Mouse (Mus musculus) midbrain, embryonic 13.5 days (tissue): ENCODE results near the gene 1700086D15Rik. TPM values are rescaled to one million over a fixed set of nuclear protein-coding genes. Genes with fewer than 3 reads are reported as not detected.
A peak's percentile ranks its signal among the peaks of the same experiment; 100 is the strongest.

Experiments
- ATAC-seq: fragments of 200-750 bp; cut with Nextera tagmentation; 2 replicates; pipeline ENCODE4 v1.8.0; 2017; ENCODE audit warnings: mild to moderate bottlenecking, moderate TSS enrichment, moderate library complexity
- H3K27ac ChIP-seq: fragments of 300-500 bp; sonication (generic); 2 replicates; pipeline ENCODE4 v1.5.1; 2015; ENCODE audit warnings: inconsistent platforms, mild to moderate bottlenecking, moderate library complexity
- H3K27me3 ChIP-seq: fragments of 300-500 bp; sonication (generic); 2 replicates; pipeline ENCODE4 v1.6.1; 2015; ENCODE audit warnings: mild to moderate bottlenecking, inconsistent platforms
- H3K36me3 ChIP-seq: fragments of 300-500 bp; sonication (generic); 2 replicates; pipeline ENCODE4 v1.6.1; 2015; ENCODE audit warnings: mild to moderate bottlenecking, inconsistent platforms
- H3K4me1 ChIP-seq: fragments of 300-500 bp; sonication (generic); replicated peaks from 2 replicates; pipeline ENCODE4 v1.6.1; 2015; ENCODE audit warnings: inconsistent platforms
- H3K4me2 ChIP-seq: fragments of 300-500 bp; sonication (generic); replicated peaks from 2 replicates; pipeline ENCODE4 v1.6.1; 2015; ENCODE audit warnings: moderate library complexity, mild to moderate bottlenecking, inconsistent platforms
- H3K4me3 ChIP-seq: fragments of 300-500 bp; sonication (generic); replicated peaks from 2 replicates; pipeline ENCODE4 v1.5.1; 2015; ENCODE audit warnings: mild to moderate bottlenecking, inconsistent platforms
- H3K9ac ChIP-seq: fragments of 300-500 bp; sonication (generic); replicated peaks from 2 replicates; pipeline ENCODE4 v1.6.1; 2015; ENCODE audit warnings: mild to moderate bottlenecking, inconsistent platforms
- H3K9me3 ChIP-seq: fragments of 300-500 bp; sonication (generic); 2 replicates; pipeline ENCODE4 v1.6.1; 2016; ENCODE audit warnings: mild to moderate bottlenecking, inconsistent platforms
- WGBS: fragments of 180-500 bp; shearing (Covaris S2); methylation state at CpG from one replicate; pipeline ENCODE4 v1.1.7; 2015; 5-methylcytosine and 5-hydroxymethylcytosine counted together
- polyA plus RNA-seq: library from polyadenylated mRNA; unstranded; fragments of >200 nt; fragmentation: Nextera tagmentation; extraction: Ambion mirVana; gene quantifications from 2 replicates; pipeline ENCODE4 v1.2.1, GENCODE M21; 2015

The 1700086D15Rik gene
- polyA plus RNA-seq, 1 experiment from 2014 or later, result not detected

DNA sequence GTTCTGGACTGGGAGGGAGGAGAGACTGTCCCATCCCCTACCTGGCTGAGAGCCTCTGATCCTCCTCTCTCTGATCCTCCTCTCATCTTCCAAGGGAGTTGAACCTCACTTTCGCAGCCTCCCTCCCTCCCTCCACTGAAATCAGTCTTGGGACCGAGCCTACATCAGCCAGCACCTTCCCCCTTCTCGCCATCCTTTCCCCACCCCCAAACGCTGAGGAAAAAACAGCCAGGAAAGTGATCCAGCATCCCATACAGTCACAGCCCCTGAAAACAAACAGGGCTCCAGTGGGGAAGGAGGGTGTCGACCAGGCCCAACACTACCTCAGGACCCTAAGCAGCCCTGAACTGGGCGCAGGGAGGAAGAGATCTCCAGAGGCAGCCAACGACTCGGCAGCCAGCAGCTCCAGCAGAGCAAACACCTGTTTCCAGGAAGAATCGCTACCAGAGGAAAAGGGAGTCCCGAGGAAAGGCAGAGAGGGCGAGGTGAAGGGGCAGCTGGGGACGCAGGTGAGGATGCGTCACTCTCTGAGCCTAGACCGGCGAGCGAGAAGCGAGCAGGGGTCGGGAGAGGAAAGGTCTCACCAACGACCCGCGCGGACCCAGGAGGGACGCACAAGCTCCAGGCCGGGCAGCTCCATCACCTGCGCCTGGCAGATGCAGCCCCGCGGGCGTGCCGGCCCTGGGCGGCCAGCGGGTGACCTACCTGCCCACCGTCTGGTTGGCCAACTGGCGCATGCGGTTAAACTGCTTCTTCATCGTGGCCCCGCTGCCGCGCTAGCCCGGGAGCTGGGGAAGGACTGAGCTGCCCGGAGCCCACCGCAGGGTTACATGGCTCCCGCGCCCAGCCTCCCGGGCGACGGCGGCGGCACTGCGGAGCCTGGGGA, 2.4 kb upstream of the 1700086D15Rik start:
- peaks cover 9% of the 10 kb centered on the region; the same call in 1 of the 2 replicates for H3K27me3 ChIP-seq
- H3K4me1 ChIP-seq, result peaks cover 17% of the 10 kb centered on the region
- H3K9me3 ChIP-seq, result no peaks in the 10 kb centered on the region
- H3K36me3 ChIP-seq, result no peaks in the 10 kb centered on the region
- H3K27ac ChIP-seq, result peak overlapping the region; percentile 77
- WGBS, result under 1% methylated on average over 49 of the region's 49 CpGs
- ATAC-seq, result peak; percentile 92; the same call in 1 of the 2 replicates
- H3K4me2 ChIP-seq, result peak overlapping the region; percentile 83
- peak overlapping the region; percentile 84 for H3K4me3 ChIP-seq
- H3K9ac ChIP-seq, result peak overlapping the region; percentile 88

- ATAC-seq, result no peak
Observed at GRCm38 (mm10) chr11:65160991-65161880, 1.5 kb upstream of the 1700086D15Rik start.

GRCm38 (mm10) chr11:65158658-65158990, 1.1 kb downstream of the 1700086D15Rik start:
- Histone ChIP-seq H3K9ac (no peak overlapping the region), H3K9me3 (no peaks in the 10 kb centered on the region)

More at GRCm38 (mm10) chr11:65160991-65161880, 1.5 kb upstream of the 1700086D15Rik start:
- Histone ChIP-seq H3K27me3 (peaks cover 9% of the 10 kb centered on the region; the same call in 1 of the 2 replicates), H3K4me3 (peak overlapping the region; percentile 84), H3K9ac (peak overlapping the region; percentile 88), H3K36me3 (no peaks in the 10 kb centered on the region), H3K27ac (no peak overlapping the region), H3K4me2 (peak overlapping the region; percentile 83), H3K4me1 (peaks cover 17% of the 10 kb centered on the region), H3K9me3 (no peaks in the 10 kb centered on the region)
- 67% methylated on average over 7 of the region's 7 CpGs for WGBS

GRCm38 (mm10) chr11:65157966-65158657, 1.6 kb downstream of the 1700086D15Rik start:
- H3K27ac ChIP-seq, result no peak overlapping the region
- peaks cover 6% of the 10 kb centered on the region; the same call in 1 of the 2 replicates for H3K27me3 ChIP-seq
- peaks cover 20% of the 10 kb centered on the region for H3K4me1 ChIP-seq
- no peak overlapping the region for H3K4me3 ChIP-seq
- no peaks in the 10 kb centered on the region for H3K36me3 ChIP-seq
- no peak overlapping the region for H3K9ac ChIP-seq
- no peak for ATAC-seq
- no peak overlapping the region for H3K4me2 ChIP-seq
- H3K9me3 ChIP-seq, result no peaks in the 10 kb centered on the region
- 93% methylated on average over 20 of the region's 20 CpGs for WGBS

More at GRCm38 (mm10) chr11:65158658-65158990, 1.1 kb downstream of the 1700086D15Rik start:
- Histone ChIP-seq H3K27ac (no peak overlapping the region), H3K4me3 (no peak overlapping the region), H3K4me1 (peaks cover 20% of the 10 kb centered on the region), H3K36me3 (no peaks in the 10 kb centered on the region), H3K27me3 (peaks cover 9% of the 10 kb centered on the region; the same call in 1 of the 2 replicates), H3K4me2 (no peak overlapping the region)
- ATAC-seq, result no peak
- WGBS, result 90% methylated on average over 5 of the region's 5 CpGs

DNA sequence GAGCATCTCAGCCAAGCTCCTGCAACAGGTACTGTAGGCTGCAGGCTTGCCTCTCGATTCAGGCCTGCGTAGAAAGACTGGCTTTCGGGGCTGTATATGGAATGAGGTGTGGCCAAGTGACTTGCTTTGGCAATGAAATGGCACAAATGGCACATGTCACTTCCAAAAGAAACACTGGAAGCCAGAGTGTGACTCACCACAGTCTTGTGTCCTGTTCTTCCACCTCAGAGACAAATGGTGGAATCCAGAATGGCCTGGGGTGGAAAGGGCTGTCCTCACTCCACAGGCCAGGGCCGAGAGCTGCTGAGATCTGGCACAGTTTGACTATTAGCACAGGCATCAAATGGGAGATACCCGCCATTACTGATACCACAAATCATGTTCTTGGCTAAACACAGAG, 6.7 kb downstream of the 1700086D15Rik start:
- ATAC-seq, result no peak
- no peak overlapping the region for H3K9ac ChIP-seq
- H3K4me1 ChIP-seq, result 0 out of 2 replicates have a peak, but pooled peaks cover 3% of the 10 kb centered on the region
- H3K4me3 ChIP-seq, result no peak overlapping the region
- WGBS, result 94% methylated on average over 5 of the region's 5 CpGs
- H3K27me3 ChIP-seq, result no peaks in the 10 kb centered on the region
- H3K27ac ChIP-seq, result no peak overlapping the region
- H3K36me3 ChIP-seq, result no peaks in the 10 kb centered on the region
- H3K9me3 ChIP-seq, result no peaks in the 10 kb centered on the region
- H3K4me2 ChIP-seq, result no peak overlapping the region

GRCm38 (mm10) chr11:65148441-65148840, 11.2 kb downstream of the 1700086D15Rik start:
- H3K27me3 ChIP-seq, result no peaks in the 10 kb centered on the region
- no peaks in the 10 kb centered on the region for H3K4me1 ChIP-seq
- H3K27ac ChIP-seq, result no peak overlapping the region
- no peak overlapping the region for H3K9ac ChIP-seq
- H3K4me3 ChIP-seq, result no peak overlapping the region
- H3K4me2 ChIP-seq, result no peak overlapping the region
- WGBS, result 88% methylated on average over 7 of the region's 7 CpGs
- H3K9me3 ChIP-seq, result no peaks in the 10 kb centered on the region
- no peaks in the 10 kb centered on the region for H3K36me3 ChIP-seq
- no peak for ATAC-seq

DNA sequence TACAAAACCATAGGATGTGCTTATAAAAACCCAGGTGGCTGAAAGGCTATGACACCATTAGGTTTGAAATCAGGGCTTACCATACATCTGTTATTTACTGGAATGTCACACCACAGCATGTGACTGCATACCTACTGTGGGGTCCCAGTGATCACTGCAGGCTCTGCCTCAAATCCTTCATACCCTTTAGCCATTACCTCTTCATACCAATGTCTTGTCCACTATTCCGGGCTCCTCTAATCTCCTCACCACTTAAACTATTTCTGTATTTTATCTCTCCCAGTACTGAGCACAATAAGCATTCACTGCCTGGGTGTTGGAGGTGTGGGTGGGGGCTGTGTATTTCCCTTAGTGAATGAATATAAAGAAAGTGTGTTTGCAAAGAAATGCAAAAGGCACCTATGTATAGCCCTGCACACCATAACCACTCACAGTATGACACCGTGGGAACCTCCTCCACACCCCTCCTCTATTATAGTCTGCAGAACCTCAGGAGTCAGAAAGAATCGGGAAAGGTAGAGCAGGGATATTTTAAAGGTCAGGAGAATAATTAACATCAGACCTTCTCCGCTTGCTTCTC, 16.8 kb downstream of the 1700086D15Rik start:
- Histone ChIP-seq H3K36me3 (no peaks in the 10 kb centered on the region), H3K27ac (no peak overlapping the region), H3K9me3 (no peaks in the 10 kb centered on the region), H3K4me1 (no peaks in the 10 kb centered on the region), H3K4me2 (no peak overlapping the region), H3K27me3 (no peaks in the 10 kb centered on the region), H3K9ac (no peak overlapping the region), H3K4me3 (no peak overlapping the region)
- no peak for ATAC-seq
- WGBS, result 80% methylated on average over 4 of the region's 4 CpGs

DNA sequence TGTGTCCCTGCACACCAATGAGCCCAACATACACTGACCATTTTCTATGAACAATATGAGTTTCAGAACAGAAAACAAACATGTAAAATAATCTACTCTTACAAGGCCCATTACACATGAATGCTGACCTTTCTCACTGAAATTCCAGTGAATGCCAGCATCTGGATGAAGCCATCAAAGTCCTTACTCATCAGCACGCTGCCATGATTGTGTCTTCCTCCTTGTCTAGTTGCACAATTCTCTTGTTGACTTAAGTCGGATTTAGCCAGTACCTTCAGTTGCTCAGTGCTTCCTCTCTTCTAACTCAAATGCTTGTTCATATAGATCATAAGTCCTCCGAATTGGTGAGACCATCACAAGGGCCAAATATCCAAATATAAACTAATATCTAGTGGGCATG, 20.7 kb downstream of the 1700086D15Rik start:
- no peak overlapping the region for H3K27ac ChIP-seq
- H3K9me3 ChIP-seq, result no peaks in the 10 kb centered on the region
- no peaks in the 10 kb centered on the region for H3K36me3 ChIP-seq
- no peaks in the 10 kb centered on the region for H3K27me3 ChIP-seq
- ATAC-seq, result no peak
- no peak overlapping the region for H3K4me3 ChIP-seq
- whole genome bisulfite sequencing, result 92% methylated on average over 3 of the region's 3 CpGs
- peaks cover 4% of the 10 kb centered on the region; the same call in 1 of the 2 replicates for H3K4me1 ChIP-seq
- H3K4me2 ChIP-seq, result no peak overlapping the region
- H3K9ac ChIP-seq, result no peak overlapping the region

- no peaks in the 10 kb centered on the region for H3K9me3 ChIP-seq
- no peaks in the 10 kb centered on the region for H3K27me3 ChIP-seq
- ATAC-seq, result no peak
- H3K4me3 ChIP-seq, result no peak overlapping the region
- no peak overlapping the region for H3K4me2 ChIP-seq
- no peaks in the 10 kb centered on the region for H3K36me3 ChIP-seq
- WGBS, result 64% methylated on average over 2 of the region's 2 CpGs
- H3K4me1 ChIP-seq, result peaks cover 4% of the 10 kb centered on the region; the same call in 1 of the 2 replicates
- H3K9ac ChIP-seq, result no peak overlapping the region
- no peak overlapping the region for H3K27ac ChIP-seq
Observed at GRCm38 (mm10) chr11:65137145-65137652, 22.5 kb downstream of the 1700086D15Rik start.

DNA sequence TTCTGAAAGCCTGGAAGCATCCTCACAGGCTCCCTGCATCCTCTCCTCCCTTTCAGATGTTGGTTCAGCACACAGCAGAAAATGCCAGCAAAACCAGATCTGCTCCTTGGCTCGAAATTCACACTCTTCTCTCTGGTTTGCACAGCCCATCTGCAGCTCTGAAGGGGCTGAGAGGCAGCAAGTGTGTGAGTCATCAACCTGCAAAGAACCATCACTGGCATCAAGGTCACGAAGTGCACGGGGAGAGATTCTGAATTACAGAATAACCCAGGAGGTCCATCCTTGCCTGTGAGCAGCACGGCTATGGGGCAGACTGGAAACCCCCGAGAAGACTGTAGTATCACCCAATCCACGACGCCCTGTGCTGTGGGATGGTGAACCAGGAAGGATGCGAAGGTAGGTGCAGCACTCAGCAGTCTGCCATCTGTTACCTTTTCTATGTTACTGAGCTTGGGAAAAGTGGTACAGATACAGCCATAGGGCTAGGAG, 24.4 kb downstream of the 1700086D15Rik start:
- no peaks in the 10 kb centered on the region for H3K27me3 ChIP-seq
- H3K9me3 ChIP-seq, result no peaks in the 10 kb centered on the region
- no peak overlapping the region for H3K27ac ChIP-seq
- 91% methylated on average over 8 of the region's 8 CpGs for WGBS
- no peak overlapping the region for H3K4me2 ChIP-seq
- H3K4me3 ChIP-seq, result no peak overlapping the region
- no peak overlapping the region for H3K9ac ChIP-seq
- ATAC-seq, result no peak
- H3K36me3 ChIP-seq, result no peaks in the 10 kb centered on the region; the same call in 1 of the 2 replicates
- peaks cover 4% of the 10 kb centered on the region; the same call in 1 of the 2 replicates for H3K4me1 ChIP-seq

- H3K9ac ChIP-seq, result no peak overlapping the region
- H3K4me1 ChIP-seq, result peaks cover 4% of the 10 kb centered on the region; the same call in 1 of the 2 replicates
- H3K27ac ChIP-seq, result no peak overlapping the region
- no peaks in the 10 kb centered on the region for H3K9me3 ChIP-seq
- 93% methylated on average over 4 of the region's 4 CpGs for WGBS
- no peak for ATAC-seq
- no peak overlapping the region for H3K4me3 ChIP-seq
- H3K36me3 ChIP-seq, result no peaks in the 10 kb centered on the region; the same call in 1 of the 2 replicates
- H3K27me3 ChIP-seq, result no peaks in the 10 kb centered on the region
- H3K4me2 ChIP-seq, result no peak overlapping the region
Observed at GRCm38 (mm10) chr11:65133661-65134060, 26.0 kb downstream of the 1700086D15Rik start.
